Mouse (Mus musculus) lung, postnatal 0 days (tissue): Measurements from ENCODE around the gene Fndc3a.

Experiments used
- CTCF ChIP-seq: IDR thresholded peaks from 2 replicates; pipeline ENCODE4 v1.5.1; 2016; ENCODE audit warnings: antibody characterized with exemption, mild to moderate bottlenecking
- EP300 ChIP-seq: IDR thresholded peaks from 2 replicates; pipeline ENCODE4 v1.6.1; 2016; ENCODE audit warnings: antibody characterized with exemption, mild to moderate bottlenecking, control low read depth

- TF ChIP-seq EP300 (no peak), CTCF (no peak)
Observed at GRCm38 (mm10) chr14:72518786-72519185, 191.0 kb downstream of the Fndc3a start.
